Mouse (Mus musculus): ENCODE measurements around the gene Aamp.

Aamp gene

GRCm38 (mm10) chr1:74239162-74239561, 45.4 kb downstream of the Aamp start:
- in situ Hi-C loops (cut with MboI; ENCODE audit: low sequenced_read_pairs) = no loop called here

DNA sequence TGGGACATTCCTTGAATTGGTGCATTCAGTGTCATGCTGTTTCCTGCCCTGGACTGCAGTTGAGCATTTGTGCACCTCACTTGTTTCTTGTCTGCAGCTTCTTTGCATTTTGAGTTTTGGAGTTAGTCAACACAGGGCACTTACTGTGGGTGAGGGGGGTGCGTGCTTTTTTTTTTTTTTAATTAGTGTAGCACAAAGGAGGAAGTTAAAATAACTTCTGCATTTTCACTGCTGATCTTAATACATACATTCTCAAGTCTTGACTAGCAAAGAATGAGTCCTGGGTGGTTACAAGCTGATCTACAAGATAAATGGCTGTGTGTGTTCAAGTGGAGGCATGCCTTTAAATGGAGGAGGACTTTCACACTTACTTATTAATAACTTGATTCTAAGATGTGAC, 46.4 kb downstream of the Aamp start:
- in situ Hi-C loops (cut with MboI; ENCODE audit: low sequenced_read_pairs) = no loop called here

DNA sequence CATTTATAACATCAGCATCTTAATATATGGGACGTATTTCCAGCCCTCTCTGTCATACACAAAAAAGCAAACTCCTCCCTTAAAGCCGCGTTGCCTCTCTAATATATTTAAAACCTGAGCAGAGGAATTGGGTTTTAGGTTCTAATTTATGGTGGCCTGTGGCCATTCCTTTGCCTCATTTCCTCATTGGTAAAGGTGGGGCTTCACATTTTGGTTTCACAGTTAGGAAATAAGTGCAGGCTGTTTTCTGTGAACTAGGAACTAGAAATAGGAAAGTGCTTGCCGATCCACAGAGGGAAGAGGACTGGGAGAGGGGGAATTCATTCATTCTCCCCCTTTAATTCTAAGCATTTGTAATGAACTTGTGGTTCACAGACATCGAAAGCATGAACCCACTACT, 46.9 kb downstream of the Aamp start:
- in situ Hi-C loops (cut with MboI; ENCODE audit: low sequenced_read_pairs) = no loop called here

GRCm38 (mm10) chr1:74236590-74237317, 47.8 kb downstream of the Aamp start:
- in situ Hi-C loops (cut with MboI; ENCODE audit: low sequenced_read_pairs) = no loop called here

GRCm38 (mm10) chr1:74235938-74236589, 48.5 kb downstream of the Aamp start, which contains the start of gene Arpc2:
Gene Arpc2 (plus strand): TSS chr1:74236084.
- in situ Hi-C loops (cut with MboI; ENCODE audit: low sequenced_read_pairs) = no loop called here

DNA sequence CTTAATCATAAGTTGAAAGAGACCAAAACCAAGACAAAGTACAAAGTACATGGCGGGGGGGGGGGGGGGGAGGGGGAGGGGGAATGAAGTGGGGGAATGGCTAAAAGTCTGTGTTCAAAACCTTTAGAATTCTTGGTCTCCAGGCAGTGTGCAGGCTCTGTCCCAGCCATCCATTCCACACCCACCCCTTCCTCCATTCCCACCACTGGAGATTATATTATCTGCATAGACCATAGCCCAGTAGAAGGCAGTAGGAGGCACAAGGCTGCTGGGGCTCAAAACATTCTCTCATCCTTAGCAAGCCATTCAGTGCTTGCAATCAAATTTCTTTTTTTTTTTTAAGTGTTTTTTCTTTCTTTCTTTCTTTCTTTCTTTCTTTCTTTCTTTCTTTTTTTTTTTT, 53.5 kb downstream of the Aamp start:
- in situ Hi-C loops (cut with MboI; ENCODE audit: low sequenced_read_pairs) = no loop called here

DNA sequence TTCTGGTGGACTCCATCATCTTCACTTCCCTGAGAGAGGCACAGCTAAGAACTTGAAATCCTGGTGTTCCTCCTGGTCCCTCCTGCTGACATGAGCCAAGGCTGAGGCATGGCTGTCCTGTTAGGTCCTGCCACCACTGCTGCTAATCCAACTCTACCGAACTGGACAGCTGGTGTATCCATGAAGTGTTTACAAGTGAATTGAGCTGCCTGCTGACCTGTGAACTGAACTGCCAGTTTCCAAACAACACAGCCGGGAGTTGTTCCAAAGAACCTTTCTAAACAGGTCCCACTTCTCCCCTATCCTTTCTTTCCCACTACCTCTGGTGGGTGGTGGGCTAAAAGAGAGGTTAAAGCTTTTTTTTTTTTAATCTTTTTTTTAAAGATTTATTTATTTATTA, 54.6 kb downstream of the Aamp start:
- in situ Hi-C loops (cut with MboI; ENCODE audit: low sequenced_read_pairs) = no loop called here

Data from CH12F3 (cell line).